Mouse (Mus musculus) ES-Bruce4 (cell line): ENCODE measurements around the gene Scn2b. TPM values are rescaled to one million over a fixed set of nuclear protein-coding genes. Genes with fewer than 3 reads are reported as not detected.

Source experiments
- H3K27ac ChIP-seq: 2 replicates; pipeline ENCODE4 v1.5.1; 2012; ENCODE audit warnings: low read length, inconsistent platforms; ENCODE audit not compliant: insufficient read depth
- H3K27me3 ChIP-seq: 2 replicates; pipeline ENCODE4 v1.6.1; 2012; ENCODE audit warnings: mild to moderate bottlenecking, low read length, inconsistent platforms; ENCODE audit not compliant: control insufficient read depth, poor library complexity, insufficient read depth, severe bottlenecking
- H3K36me3 ChIP-seq: 2 replicates; pipeline ENCODE4 v1.6.1; 2012; ENCODE audit warnings: inconsistent platforms, mild to moderate bottlenecking, low read length, moderate library complexity; ENCODE audit not compliant: control insufficient read depth, poor library complexity, insufficient read depth, severe bottlenecking
- H3K4me1 ChIP-seq: one replicate; pipeline ENCODE4 v1.8.1; 2011; ENCODE audit warnings: low read length; ENCODE audit not compliant: control insufficient read depth, insufficient read depth
- H3K4me3 ChIP-seq: 2 replicates; pipeline ENCODE4 v1.5.1; 2011; ENCODE audit warnings: low read depth, mild to moderate bottlenecking, low read length
- H3K9ac ChIP-seq: 2 replicates; pipeline ENCODE4 v1.6.1; 2012; ENCODE audit warnings: low read depth, mild to moderate bottlenecking, inconsistent platforms; ENCODE audit not compliant: poor library complexity, severe bottlenecking
- H3K9me3 ChIP-seq: replicated peaks from 2 replicates; pipeline ENCODE4 v1.6.1; 2012; ENCODE audit warnings: mild to moderate bottlenecking, low read length, inconsistent platforms; ENCODE audit not compliant: control insufficient read depth, poor library complexity, insufficient read depth, severe bottlenecking
- CTCF ChIP-seq: IDR thresholded peaks from one replicate; pipeline ENCODE4 v1.8.1; 2011; ENCODE audit warnings: low read depth, low read length
- EP300 ChIP-seq: IDR thresholded peaks from 2 replicates; pipeline ENCODE4 v1.6.1; 2011; ENCODE audit warnings: low read depth, low read length; ENCODE audit not compliant: insufficient read depth
- POLR2A ChIP-seq: IDR thresholded peaks from one replicate; pipeline ENCODE4 v1.8.1; 2011; ENCODE audit warnings: low read length; ENCODE audit not compliant: insufficient read depth
- polyA plus RNA-seq: library from polyadenylated mRNA; stranded (reverse); fragments of >200 nt; gene quantifications from 2 replicates; pipeline ENCODE4 v1.2.4, GENCODE M21; 2011; ENCODE audit warnings: low read depth; ENCODE audit not compliant: missing spikeins, insufficient read depth, insufficient read length

The Scn2b gene
- polyA plus RNA-seq, 1 experiment: 0.60 TPM

DNA sequence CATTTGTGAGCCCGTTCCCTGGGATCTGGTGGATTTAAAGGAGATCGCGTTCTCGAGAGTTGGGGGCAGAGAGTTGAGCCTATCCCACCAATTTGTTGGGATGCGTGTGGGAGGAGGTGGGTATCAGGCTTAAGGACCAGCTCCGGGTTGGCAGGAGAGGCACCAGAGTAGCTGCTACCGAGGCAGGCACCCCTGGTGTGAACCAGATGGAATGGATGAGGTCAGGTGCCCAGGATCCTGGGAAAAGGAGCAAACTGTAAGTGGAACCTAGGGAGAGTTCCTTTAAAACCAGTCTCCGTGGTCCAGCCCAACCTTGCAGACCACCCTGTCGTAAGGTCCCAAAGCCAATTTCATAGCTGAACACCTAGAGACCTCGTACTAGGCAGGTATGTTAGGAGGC is 970 bp downstream of the Scn2b start:
- Histone ChIP-seq H3K4me1 (no peaks in the 10 kb centered on the region), H3K27me3 (no peaks in the 10 kb centered on the region), H3K36me3 (no peaks in the 10 kb centered on the region), H3K9me3 (no peaks in the 10 kb centered on the region), H3K4me3 (no peak overlapping the region), H3K9ac (0 out of 2 replicates have a peak overlapping the region, but pooled peaks have one; percentile 40), H3K27ac (no peak overlapping the region)
- TF ChIP-seq EP300: no peak
- TF ChIP-seq CTCF: no peak
- TF ChIP-seq POLR2A: no peak

DNA sequence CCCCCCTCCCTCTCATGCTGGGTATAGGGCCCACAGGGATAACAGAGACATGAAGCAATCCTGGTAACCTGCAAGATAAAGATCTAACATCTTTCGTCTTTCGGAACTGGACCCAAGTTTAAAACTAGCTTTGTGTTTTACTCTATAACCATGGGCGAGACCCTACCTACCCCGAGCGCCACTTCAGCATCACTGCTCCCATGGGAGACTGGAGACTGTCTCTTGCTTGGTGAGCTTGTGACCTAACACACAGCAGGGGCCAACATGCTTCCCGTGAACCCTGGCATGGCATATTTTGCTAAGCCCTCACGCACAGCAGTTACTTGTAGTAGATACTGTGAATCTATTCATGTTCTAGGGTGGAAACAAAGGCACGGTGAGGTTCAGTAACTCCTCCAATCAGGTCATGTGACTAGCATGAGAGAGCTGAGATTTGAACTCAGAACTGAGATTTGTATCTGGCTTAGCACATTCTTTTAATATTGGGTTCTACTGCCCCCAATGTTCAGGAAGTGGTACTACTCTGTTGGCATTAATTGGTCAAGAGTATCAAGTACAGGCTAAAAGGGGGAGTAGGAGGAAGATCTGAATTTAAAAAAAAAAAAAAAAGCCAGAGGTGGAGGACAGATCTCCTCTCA is 1.9 kb downstream of the Scn2b start:
- Histone ChIP-seq H3K4me1 (no peaks in the 10 kb centered on the region), H3K9ac (no peak overlapping the region), H3K9me3 (no peaks in the 10 kb centered on the region), H3K36me3 (no peaks in the 10 kb centered on the region), H3K4me3 (no peak overlapping the region), H3K27me3 (no peaks in the 10 kb centered on the region), H3K27ac (no peak overlapping the region)
- TF ChIP-seq CTCF: no peak
- TF ChIP-seq POLR2A: no peak
- TF ChIP-seq EP300: no peak

DNA sequence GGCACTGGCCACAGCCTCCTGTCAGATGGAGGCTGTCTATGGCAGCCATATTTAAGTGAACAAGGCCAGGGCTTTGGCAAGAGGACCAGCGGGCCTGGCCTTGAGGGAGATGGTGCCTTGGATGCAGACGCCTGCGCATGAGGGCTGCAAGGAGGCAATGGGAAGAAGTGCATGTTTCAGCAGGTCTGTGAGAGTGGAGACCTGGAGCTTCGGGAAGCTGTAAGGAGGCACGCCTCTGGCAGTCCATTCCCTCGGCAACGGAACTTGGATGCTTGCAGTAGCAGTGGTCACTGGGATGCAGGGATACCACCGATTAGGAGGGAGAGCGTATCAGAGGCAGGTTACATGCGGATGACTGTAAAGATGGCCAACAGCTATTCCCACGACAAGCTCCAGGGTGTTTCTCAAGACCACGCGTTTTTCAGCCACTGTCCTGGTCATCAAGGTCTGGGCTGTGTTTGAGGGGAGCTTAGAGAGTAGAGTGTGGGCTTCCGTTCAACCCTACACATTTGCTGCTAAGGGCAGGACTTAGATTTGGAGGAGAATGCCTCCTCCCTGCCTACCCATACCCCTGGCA is 2.5 kb downstream of the Scn2b start:
- Histone ChIP-seq H3K27me3 (no peaks in the 10 kb centered on the region), H3K27ac (no peak overlapping the region), H3K4me3 (no peak overlapping the region), H3K9ac (no peak overlapping the region), H3K4me1 (no peaks in the 10 kb centered on the region), H3K36me3 (no peaks in the 10 kb centered on the region), H3K9me3 (no peaks in the 10 kb centered on the region)
- no peak for TF ChIP-seq POLR2A
- no peak for TF ChIP-seq CTCF
- no peak for TF ChIP-seq EP300

DNA sequence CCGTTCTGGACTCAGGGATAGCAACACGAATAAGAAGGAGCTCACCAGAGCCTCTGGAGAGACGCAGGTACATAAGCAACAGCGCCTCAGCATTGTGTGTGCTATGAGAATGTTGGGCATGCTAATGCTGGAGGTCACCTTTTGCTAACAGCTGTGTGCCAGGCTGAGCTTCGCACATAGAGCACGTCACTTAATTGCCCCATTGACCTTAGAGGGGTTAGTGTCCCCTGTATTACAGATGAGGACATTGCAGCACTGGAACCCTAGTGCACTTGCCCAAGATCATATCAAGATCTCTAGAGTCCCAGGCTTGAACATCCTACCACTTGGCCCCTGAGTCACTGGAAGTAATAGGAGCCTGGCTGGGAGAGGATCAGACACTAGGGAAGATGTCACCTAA is 3.0 kb downstream of the Scn2b start:
- TF ChIP-seq EP300 (no peak), POLR2A (no peak)
- no peak overlapping the region for H3K9ac ChIP-seq
- H3K27me3 ChIP-seq: no peaks in the 10 kb centered on the region
- no peak overlapping the region for H3K27ac ChIP-seq
- no peaks in the 10 kb centered on the region for H3K9me3 ChIP-seq
- no peaks in the 10 kb centered on the region for H3K4me1 ChIP-seq
- no peaks in the 10 kb centered on the region for H3K36me3 ChIP-seq
- no peak overlapping the region for H3K4me3 ChIP-seq

DNA sequence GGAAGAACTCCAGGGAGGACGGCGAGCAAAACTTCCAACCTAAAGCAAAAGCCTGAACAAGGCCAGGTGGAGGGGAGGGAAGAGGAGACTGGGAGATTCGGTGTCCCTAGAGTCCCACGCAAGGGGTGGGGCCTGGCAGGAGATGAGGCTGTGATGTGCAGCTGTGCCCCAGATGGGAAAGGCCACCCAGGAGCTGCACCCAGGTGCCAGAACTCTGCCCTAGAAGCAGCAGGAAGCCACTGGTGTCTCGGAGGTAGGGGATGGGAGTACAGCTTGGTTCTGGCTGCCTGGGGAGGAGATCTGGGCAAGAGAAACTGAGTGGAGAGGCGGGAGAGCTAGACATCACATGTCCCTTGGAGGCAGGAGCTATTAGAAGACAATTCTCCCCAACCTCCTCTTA is 3.4 kb downstream of the Scn2b start:
- TF ChIP-seq EP300: no peak
- no peak for TF ChIP-seq POLR2A
- no peak for TF ChIP-seq CTCF
- no peak overlapping the region for H3K27ac ChIP-seq
- H3K9me3 ChIP-seq: no peaks in the 10 kb centered on the region
- no peak overlapping the region for H3K4me3 ChIP-seq
- no peaks in the 10 kb centered on the region for H3K36me3 ChIP-seq
- H3K4me1 ChIP-seq: no peaks in the 10 kb centered on the region
- H3K9ac ChIP-seq: no peak overlapping the region
- H3K27me3 ChIP-seq: no peaks in the 10 kb centered on the region

DNA sequence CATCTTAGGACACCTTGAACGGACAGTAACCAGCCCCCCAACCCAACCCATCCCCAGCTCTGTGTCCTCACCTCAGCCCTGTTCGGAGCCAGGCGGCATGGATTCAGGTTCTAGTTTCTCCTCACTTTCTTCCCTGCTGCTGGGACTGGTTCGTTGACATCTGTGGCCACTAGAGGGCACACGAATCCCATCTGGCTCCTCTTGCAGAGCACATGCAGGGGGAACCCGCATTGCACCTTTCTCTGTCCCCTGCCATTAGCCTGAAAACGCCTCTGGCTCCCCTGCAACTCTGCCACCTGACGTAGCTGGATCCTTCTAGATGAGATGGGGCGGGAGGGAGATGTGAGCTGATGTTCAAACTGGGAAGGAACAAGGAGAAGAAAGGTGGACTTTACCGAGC is 4.2 kb downstream of the Scn2b start:
- Histone ChIP-seq H3K9ac (no peak overlapping the region), H3K27ac (no peak overlapping the region), H3K4me1 (no peaks in the 10 kb centered on the region), H3K27me3 (no peaks in the 10 kb centered on the region), H3K9me3 (no peaks in the 10 kb centered on the region), H3K36me3 (no peaks in the 10 kb centered on the region), H3K4me3 (peak overlapping the region; percentile 26; the same call in 1 of the 2 replicates)
- peak; percentile 64; the same call in 1 of the 2 replicates for TF ChIP-seq EP300
- TF ChIP-seq POLR2A: no peak
- peak; percentile 97 for TF ChIP-seq CTCF
